Mouse (Mus musculus) liver, embryonic 13.5 days (tissue): ENCODE measurements at regions not wholly inside any gene's neighbourhood (a gene's known extent, or its start where the extent isn't known, plus 50 kb on each side); places are given as distances from the start of the nearest gene placed in this dataset.
"Not testable (repeated sequence)": the region's sequence is repeated elsewhere in the genome, so short reads cannot be mapped to it uniquely, and the experiment has no call there.

Experiments used
- ATAC-seq: fragments of 200-750 bp; cut with Nextera tagmentation; 2 replicates; pipeline ENCODE4 v1.8.0; 2017; ENCODE audit warnings: low read depth, mild to moderate bottlenecking, moderate number of reproducible peaks, moderate library complexity
- DNase-seq: peaks from one replicate; pipeline ENCODE4 v3.0.0; 2022
- H3K27ac ChIP-seq: fragments of 300-500 bp; sonication (generic); 2 replicates; pipeline ENCODE4 v1.5.1; 2015; ENCODE audit warnings: moderate library complexity, mild to moderate bottlenecking, inconsistent platforms
- H3K27me3 ChIP-seq: fragments of 300-500 bp; sonication (generic); 2 replicates; pipeline ENCODE4 v1.6.1; 2015; ENCODE audit warnings: mild to moderate bottlenecking, inconsistent platforms
- H3K36me3 ChIP-seq: fragments of 300-500 bp; sonication (generic); 2 replicates; pipeline ENCODE4 v1.6.1; 2015; ENCODE audit warnings: mild to moderate bottlenecking, inconsistent platforms
- H3K4me1 ChIP-seq: fragments of 300-500 bp; sonication (generic); replicated peaks from 2 replicates; pipeline ENCODE4 v1.6.1; 2015; ENCODE audit warnings: inconsistent platforms
- H3K4me2 ChIP-seq: fragments of 300-500 bp; sonication (generic); 2 replicates; pipeline ENCODE4 v1.6.1; 2015; ENCODE audit warnings: inconsistent platforms, mild to moderate bottlenecking, moderate library complexity
- H3K4me3 ChIP-seq: fragments of 300-500 bp; sonication (generic); replicated peaks from 2 replicates; pipeline ENCODE4 v1.5.1; 2015; ENCODE audit warnings: mild to moderate bottlenecking, inconsistent platforms
- H3K9ac ChIP-seq: fragments of 300-500 bp; sonication (generic); 2 replicates; pipeline ENCODE4 v1.6.1; 2015; ENCODE audit warnings: mild to moderate bottlenecking, inconsistent platforms
- H3K9me3 ChIP-seq: fragments of 300-500 bp; sonication (generic); replicated peaks from 2 replicates; pipeline ENCODE4 v1.6.1; 2016; ENCODE audit warnings: inconsistent platforms
- WGBS: fragments of 180-500 bp; shearing (Covaris S2); methylation state at CpG from one replicate; pipeline ENCODE4 v1.1.7; 2015; ENCODE audit not compliant: insufficient replicate concordance; 5-methylcytosine and 5-hydroxymethylcytosine counted together

DNA sequence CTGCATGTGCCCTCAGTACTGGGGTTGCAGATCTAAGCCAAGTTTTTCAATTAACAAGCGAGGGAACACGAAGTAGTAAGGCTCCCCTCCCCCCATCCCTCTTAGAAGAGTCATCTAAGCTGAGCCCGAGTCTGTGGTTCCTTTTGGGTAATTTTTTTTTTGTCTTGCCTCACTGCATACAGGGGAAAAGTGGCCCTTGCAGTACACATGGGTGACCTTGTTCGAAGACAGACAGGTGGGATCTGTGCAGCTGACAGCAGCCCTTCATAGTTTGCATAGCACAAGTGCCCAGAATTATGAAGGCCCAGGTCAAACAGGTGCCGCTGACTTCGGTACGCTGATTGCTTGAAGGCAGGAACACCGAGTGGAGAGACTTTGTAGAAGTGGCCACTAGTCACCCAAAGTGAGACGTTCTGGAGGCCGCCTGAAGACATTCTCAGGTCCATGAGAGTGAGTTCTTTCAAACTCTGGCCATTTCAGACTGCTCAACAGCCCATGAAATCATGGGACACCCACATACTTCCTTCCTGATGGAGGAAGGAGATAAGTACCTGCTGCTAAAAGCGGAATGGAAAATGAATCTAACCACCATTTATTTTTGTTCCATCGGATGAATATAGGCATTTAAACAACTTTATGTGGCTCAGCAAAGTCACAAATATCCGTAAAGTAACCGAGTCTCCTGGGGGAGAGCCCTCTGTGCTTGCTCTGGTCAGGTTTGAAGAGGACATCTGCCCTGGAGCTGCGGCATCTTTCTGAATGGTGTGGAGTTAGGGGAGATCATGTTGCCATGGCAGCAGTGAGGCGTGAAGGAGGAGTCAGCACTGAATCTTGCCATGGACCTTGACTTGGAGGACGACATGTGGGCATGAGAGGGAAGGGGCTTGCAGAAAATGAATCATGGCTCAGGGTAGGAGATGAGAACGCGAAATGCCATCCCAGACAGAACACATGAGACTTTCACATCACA, 79.8 kb upstream of the Rpl34 start:
- Histone ChIP-seq H3K4me1 (no peaks in the 10 kb centered on the region), H3K36me3 (no peaks in the 10 kb centered on the region), H3K27me3 (no peaks in the 10 kb centered on the region), H3K4me3 (no peak overlapping the region), H3K27ac (no peak overlapping the region), H3K9me3 (no peaks in the 10 kb centered on the region), H3K4me2 (no peak overlapping the region), H3K9ac (no peak overlapping the region)
- 42% methylated on average over 19 of the region's 19 CpGs for WGBS
- ATAC-seq, result no peak
- no peak for DNase-seq

DNA sequence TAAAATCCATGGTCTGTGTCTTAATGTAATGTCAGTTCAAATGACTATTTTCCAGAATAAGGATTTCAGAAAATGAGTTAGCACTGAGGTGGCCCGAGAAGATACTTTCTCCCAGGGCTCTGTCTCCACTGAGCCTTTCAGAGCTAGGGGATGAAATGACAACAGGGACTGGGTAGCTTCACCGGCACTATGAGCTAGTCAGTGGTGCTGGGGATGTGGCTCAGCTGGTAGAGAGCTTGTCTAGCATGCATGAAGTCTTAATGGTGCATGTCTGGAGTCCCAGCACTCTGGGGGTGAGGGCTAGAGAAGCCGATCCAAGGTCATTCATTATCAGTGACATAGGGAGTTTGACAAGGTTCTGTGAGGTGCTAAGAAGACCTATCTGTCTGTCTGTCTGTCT, 75.1 kb upstream of the Rpl34 start:
- WGBS, result 73% methylated on average over 3 of the region's 3 CpGs
- Histone ChIP-seq H3K4me2 (no peak overlapping the region), H3K36me3 (no peaks in the 10 kb centered on the region), H3K27me3 (peaks cover 6% of the 10 kb centered on the region; the same call in 1 of the 2 replicates), H3K9ac (no peak overlapping the region), H3K9me3 (no peaks in the 10 kb centered on the region), H3K4me1 (0 out of 2 replicates have a peak, but pooled peaks cover 8% of the 10 kb centered on the region), H3K4me3 (no peak overlapping the region), H3K27ac (no peak overlapping the region)
- DNase-seq (no peak), ATAC-seq (no peak)

DNA sequence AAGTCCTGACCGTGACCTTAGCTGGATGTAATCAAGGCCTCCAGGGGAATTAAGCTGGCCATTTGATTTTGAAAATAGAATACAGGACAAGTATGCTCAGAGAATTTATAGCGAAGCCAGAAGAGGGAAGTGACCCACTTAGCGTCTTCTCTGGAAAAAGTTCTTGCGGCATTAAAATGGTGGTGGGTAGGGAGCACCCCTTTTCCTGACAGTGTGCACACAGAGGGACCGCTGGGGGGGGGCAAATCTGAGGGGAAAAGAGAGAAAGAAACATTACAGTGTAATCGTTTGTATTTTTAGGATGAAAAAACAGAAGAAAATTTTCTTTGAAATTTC, 74.1 kb upstream of the Rpl34 start:
- no peak overlapping the region for H3K9ac ChIP-seq
- H3K4me2 ChIP-seq, result no peak overlapping the region
- no peaks in the 10 kb centered on the region for H3K9me3 ChIP-seq
- no peak for DNase-seq
- whole genome bisulfite sequencing, result 37% methylated on average over 6 of the region's 6 CpGs
- H3K27ac ChIP-seq, result no peak overlapping the region
- H3K4me1 ChIP-seq, result 0 out of 2 replicates have a peak, but pooled peaks cover 8% of the 10 kb centered on the region
- H3K4me3 ChIP-seq, result no peak overlapping the region
- no peaks in the 10 kb centered on the region for H3K36me3 ChIP-seq
- peaks cover 6% of the 10 kb centered on the region; the same call in 1 of the 2 replicates for H3K27me3 ChIP-seq
- no peak for ATAC-seq

DNA sequence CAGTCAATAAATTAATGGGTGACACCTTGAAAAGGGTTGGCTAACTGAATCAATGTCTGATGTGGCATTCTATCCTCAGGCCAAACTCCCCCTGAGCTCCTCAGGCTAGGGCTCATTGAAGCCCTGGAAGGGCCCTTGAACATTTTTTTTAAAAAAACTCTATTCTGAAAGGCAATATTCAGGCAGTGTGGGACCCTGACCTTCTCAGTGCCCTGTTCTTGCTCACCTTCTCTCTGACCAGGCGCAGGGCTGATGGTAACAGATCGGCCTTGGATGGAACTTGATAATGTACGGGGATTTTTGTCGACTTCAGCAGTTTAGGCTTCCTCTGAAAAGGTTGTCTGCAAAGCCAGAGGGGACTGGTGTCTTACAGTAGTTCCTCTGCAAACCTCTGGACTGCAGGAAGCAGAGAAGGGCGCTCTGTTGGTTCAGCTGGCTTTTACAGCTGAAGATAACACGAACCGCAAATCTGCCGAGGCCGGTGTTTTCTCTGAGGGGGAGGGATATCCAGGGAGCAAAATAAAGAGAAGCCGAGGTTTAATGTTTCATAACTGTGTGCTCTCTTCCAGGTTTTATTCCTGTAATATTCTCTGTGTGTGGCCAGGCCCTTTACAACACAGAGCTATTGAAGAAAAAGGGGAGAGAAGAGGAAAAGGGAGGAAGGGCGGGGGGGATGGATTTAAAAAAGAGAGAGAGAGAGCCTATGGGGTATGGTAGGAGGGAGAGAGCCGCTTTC, 73.6 kb upstream of the Rpl34 start:
- no peaks in the 10 kb centered on the region for H3K36me3 ChIP-seq
- ATAC-seq (no peak), DNase-seq (no peak)
- H3K27me3 ChIP-seq, result peaks cover 6% of the 10 kb centered on the region; the same call in 1 of the 2 replicates
- no peak overlapping the region for H3K4me3 ChIP-seq
- no peaks in the 10 kb centered on the region for H3K9me3 ChIP-seq
- no peak overlapping the region for H3K27ac ChIP-seq
- H3K9ac ChIP-seq, result no peak overlapping the region
- H3K4me1 ChIP-seq, result 0 out of 2 replicates have a peak, but pooled peaks cover 8% of the 10 kb centered on the region
- WGBS, result 19% methylated on average over 12 of the region's 12 CpGs
- no peak overlapping the region for H3K4me2 ChIP-seq

DNA sequence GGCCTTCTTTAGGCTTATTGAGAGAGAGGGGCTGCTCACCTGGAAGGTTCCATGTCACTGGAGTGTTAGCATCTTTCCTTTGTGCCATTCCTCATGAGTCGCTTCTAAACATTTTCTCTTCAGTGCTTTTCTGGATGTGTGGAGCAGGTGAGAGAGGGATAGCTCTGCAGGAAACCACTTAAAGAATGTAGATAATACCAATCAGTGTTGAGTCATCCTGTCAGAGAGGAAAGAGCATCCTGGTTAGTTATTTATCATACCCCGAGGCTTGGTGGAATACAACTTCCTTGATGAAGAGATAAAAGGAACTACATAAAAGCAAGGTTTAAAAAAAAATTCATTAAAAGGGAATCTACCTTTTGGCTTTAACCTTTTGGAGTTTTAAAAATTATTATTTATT, 69.8 kb upstream of the Rpl34 start:
- Histone ChIP-seq H3K27me3 (peaks cover 6% of the 10 kb centered on the region; the same call in 1 of the 2 replicates), H3K27ac (no peak overlapping the region), H3K9me3 (no peaks in the 10 kb centered on the region), H3K4me2 (no peak overlapping the region), H3K4me3 (no peak overlapping the region), H3K9ac (no peak overlapping the region), H3K4me1 (peaks cover 18% of the 10 kb centered on the region), H3K36me3 (no peaks in the 10 kb centered on the region)
- 35% methylated on average over 2 of the region's 2 CpGs for WGBS
- ATAC-seq (no peak), DNase-seq (no peak)

DNA sequence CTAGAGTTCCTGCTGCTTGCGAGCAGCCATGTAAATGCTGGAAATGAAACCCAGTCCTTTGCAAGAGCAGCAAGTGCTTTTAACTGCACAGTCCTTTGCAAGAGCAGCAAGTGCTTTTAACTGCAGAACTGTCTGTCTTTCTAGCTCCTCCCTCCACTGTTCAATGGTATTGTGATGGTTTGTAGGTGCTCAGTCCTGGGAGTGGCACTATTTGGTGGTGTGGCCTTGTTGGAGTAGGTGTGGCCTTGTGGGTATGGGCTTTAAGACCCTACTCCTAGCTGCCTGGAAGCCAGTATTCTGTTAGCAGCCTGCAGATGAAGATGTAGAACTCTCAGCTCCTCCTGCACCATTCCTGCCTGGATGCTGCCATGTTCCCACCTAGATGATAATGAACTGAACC, 67.8 kb upstream of the Rpl34 start:
- DNase-seq, H3K36me3 ChIP-seq, H3K27ac ChIP-seq, H3K27me3 ChIP-seq, H3K4me2 ChIP-seq, ATAC-seq, H3K9me3 ChIP-seq, H3K4me3 ChIP-seq, H3K9ac ChIP-seq: not testable (repeated sequence)
- H3K4me1 ChIP-seq, result peaks cover 14% of the 10 kb centered on the region
- WGBS, result 74% methylated on average over 1 of the region's 1 CpGs

DNA sequence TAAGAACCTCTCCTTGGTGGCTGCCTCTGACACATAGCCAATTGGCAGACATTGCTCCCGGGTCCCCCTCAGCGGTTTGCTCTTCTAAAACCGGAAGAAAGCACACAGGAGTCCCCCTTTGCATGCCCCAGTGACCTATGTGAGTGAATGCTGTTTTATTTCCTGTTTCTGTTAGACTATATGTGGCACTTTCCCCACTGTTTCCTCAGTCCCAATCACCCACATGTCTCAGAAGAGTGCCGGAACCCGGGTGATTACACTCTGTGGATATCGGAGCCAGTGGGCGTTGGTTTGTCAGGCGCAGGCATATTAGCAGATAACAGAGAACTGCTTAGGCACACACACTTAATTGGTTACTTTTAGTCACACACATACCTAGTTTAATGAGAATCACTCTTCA, 66.3 kb upstream of the Rpl34 start:
- Histone ChIP-seq H3K4me2 (no peak overlapping the region), H3K27ac (no peak overlapping the region), H3K9me3 (no peaks in the 10 kb centered on the region), H3K9ac (no peak overlapping the region), H3K36me3 (no peaks in the 10 kb centered on the region), H3K4me1 (peaks cover 14% of the 10 kb centered on the region), H3K27me3 (no peaks in the 10 kb centered on the region), H3K4me3 (no peak overlapping the region)
- WGBS, result 42% methylated on average over 8 of the region's 8 CpGs
- peak; percentile 84 for ATAC-seq
- DNase-seq, result no peak

DNA sequence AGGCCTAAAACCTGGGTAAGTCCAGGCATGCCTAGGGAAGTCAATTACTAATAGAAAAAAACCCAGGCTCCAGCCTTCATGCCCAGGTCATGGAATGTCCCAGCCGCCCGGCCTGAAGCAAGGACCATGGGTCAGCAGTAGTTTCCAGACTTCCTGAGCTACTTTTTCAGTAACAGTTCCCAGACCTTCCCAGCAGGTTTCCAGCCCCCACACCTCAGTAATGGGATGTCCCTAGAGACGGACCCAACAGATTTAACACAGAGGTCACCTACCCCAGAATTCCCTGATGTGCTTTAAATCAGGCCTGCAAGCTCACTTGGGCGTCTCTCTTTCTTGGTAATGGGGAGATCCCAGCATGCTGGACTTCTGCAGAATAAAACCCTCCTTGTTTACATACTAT, 65.2 kb upstream of the Rpl34 start:
- 75% methylated on average over 4 of the region's 4 CpGs for WGBS
- Histone ChIP-seq H3K27me3 (no peaks in the 10 kb centered on the region), H3K27ac (no peak overlapping the region), H3K4me2 (no peak overlapping the region), H3K4me3 (no peak overlapping the region), H3K4me1 (peaks cover 14% of the 10 kb centered on the region), H3K36me3 (no peaks in the 10 kb centered on the region), H3K9ac (no peak overlapping the region), H3K9me3 (no peaks in the 10 kb centered on the region)
- DNase-seq, result no peak
- no peak for ATAC-seq

DNA sequence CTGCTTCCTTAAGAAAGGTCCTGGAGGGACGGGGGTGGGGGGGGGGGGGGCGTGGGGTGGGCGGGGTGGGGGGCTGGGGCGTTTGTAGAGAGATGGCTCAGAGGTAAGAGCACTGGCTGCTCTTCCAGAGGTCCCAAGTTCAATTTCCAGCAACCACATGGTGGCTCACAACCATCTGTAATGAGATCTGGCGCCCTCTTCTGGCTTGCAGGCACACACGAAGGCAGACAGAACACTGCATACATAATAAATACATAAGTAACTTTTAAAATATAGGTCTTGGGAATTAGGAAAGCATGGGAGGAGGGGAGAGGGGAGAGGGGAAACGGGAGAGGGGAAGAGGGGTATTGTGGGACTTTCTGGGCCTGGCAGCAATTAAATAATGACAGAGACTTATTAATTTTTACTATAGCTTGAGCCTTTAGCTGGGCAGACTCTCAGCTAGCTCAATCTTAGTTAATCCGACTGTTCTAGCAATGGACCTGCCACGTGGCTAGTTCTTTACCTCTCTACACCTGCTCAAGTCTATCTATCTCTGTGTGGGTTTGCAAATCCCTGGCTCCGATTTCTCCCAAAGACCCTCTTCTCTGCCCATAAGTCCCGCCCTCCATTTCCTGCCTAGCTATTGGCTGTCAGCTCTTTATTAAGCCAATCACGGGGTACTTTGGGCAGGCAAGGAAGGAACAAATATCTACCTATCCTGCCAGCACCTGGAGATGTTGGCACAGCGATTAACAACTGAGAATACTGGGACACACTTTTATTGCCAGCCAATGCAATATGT, 64.1 kb upstream of the Rpl34 start:
- peaks cover 14% of the 10 kb centered on the region for H3K4me1 ChIP-seq
- H3K27me3 ChIP-seq, result no peaks in the 10 kb centered on the region
- 27% methylated on average over 12 of the region's 13 CpGs for WGBS
- no peak overlapping the region for H3K4me3 ChIP-seq
- H3K27ac ChIP-seq, result no peak overlapping the region
- DNase-seq, result no peak
- no peaks in the 10 kb centered on the region for H3K36me3 ChIP-seq
- no peak overlapping the region for H3K9ac ChIP-seq
- no peak for ATAC-seq
- H3K4me2 ChIP-seq, result no peak overlapping the region
- H3K9me3 ChIP-seq, result no peaks in the 10 kb centered on the region

DNA sequence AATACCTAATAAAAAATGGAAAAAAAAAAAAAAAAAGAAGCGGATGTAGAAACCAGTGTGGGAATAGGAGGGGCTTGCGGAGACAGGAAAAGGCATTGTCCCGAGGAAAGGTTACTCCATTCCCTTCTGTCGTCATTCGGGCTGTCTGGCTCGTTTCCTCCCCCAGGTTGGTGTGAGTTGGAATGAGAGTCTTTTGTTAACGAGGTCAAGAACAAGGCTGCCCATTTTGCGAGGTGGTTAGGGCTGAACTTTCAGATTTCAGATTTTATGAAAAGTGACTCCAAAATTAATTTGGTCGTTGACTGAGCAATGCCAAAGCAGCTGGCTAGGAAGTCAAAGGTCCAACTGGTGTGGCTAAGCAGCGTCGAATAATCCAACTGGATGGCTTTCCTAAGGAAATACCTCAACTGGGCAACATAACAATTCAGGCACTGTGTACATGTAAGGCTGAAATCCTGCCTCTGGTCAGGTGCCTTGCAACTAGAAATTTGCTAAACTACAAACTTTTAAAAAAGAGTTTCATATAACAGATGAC, 50.6 kb upstream of the Rpl34 start:
- Histone ChIP-seq H3K36me3 (no peaks in the 10 kb centered on the region), H3K9me3 (no peaks in the 10 kb centered on the region), H3K4me1 (no peaks in the 10 kb centered on the region), H3K27me3 (no peaks in the 10 kb centered on the region), H3K27ac (no peak overlapping the region), H3K4me2 (no peak overlapping the region), H3K4me3 (no peak overlapping the region), H3K9ac (no peak overlapping the region)
- no peak for DNase-seq
- no peak for ATAC-seq
- 56% methylated on average over 11 of the region's 11 CpGs for WGBS
